Mouse (Mus musculus) ovary, adult 2 months (tissue): ENCODE data around the gene Gm10234. TPM values are rescaled to one million over a fixed set of nuclear protein-coding genes. Genes with fewer than 3 reads are reported as not detected.

Source experiments
- polyA plus RNA-seq: library from polyadenylated mRNA; depleted of rRNA; stranded (reverse); fragments of >200 nt; gene quantifications from 2 replicates; pipeline ENCODE4 v1.2.3, GENCODE M21; 2012; rRNA removed

Gene Gm10234
- polyA plus RNA-seq: not detected in 2 replicates

GRCm38 (mm10) chr6:95321812-95322211 is at the start of gene Gm10234:
TSS of gene Gm10234 (plus strand) at chr6:95322112.

Other genes with a start within 250 kb of the Gm10234 start
- gene Kbtbd8, start 204.9 kb upstream of the Gm10234 start, polyA plus RNA-seq: 0.45 and 0.49 TPM in 2 replicates